In the genomic region with DNA sequence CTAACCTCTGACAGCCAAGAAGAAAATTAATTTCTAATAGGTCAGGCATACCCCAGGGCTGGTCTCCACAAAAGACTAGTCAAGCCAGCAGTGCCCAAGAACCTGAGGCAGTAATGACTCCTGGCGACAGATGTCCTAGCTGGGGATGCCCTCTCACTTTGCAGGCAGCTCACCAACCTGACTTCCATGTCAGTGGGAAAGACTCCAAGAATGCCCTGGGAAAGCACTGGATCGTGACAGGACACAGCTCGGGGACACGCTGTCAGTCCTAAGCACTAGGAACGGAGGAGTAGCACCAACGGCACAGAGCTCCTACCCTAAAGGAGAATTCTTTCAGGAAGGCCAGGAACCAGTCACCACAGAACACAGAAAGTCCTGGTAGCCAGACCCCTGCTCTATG, we compare ENCODE assay signal across 14 mouse cellular contexts. TPM values are rescaled to one million over a fixed set of nuclear protein-coding genes. Genes with fewer than 3 reads are reported as not detected.
A peak's percentile ranks its signal among the peaks of the same experiment; 100 is the strongest.
DNase-seq lines count a peak whose midpoint lies in the region; ATAC-seq and TF ChIP-seq lines count a peak whose summit lies in the region.
"Had no signal": no experiment of that assay in that cellular context is flagged by ENCODE, and none has a peak within 500 bp of the region (broad histone marks: within the 10 kb centered on the region; RNA-seq: fewer than 3 reads in every experiment).

No protein-coding gene starts in this region.

- H3K9me3 ChIP-seq in heart, embryonic 16.5 days (replicated peaks; ENCODE audit: control insufficient read depth, low read length) = no peaks in the 10 kb centered on the region
- H3K9me3 ChIP-seq in liver, postnatal 0 days (ENCODE audit: low read length) = no peaks in the 10 kb centered on the region
- H3K9me3 ChIP-seq: forebrain, embryonic 12.5 days; hindbrain, embryonic 12.5 days; midbrain, embryonic 12.5 days had no signal

- TF ChIP-seq EP300 in liver, postnatal 0 days (IDR thresholded peaks at IDR 0.05; ENCODE audit: low read depth) = no peak

- H3K36me3 ChIP-seq in heart, embryonic 16.5 days (ENCODE audit: control insufficient read depth, insufficient read depth) = peaks cover 15% of the 10 kb centered on the region
- no peaks in the 10 kb centered on the region for H3K36me3 ChIP-seq in spleen, adult 2 months (ENCODE audit: control insufficient read depth, insufficient read depth, low read length)
- peaks cover 53% of the 10 kb centered on the region for H3K36me3 ChIP-seq in liver, postnatal 0 days (replicated peaks; ENCODE audit: insufficient read depth, low read length)

- H3K4me3 ChIP-seq in heart, embryonic 16.5 days (ENCODE audit: low read length) = no peak overlapping the region
- H3K4me3 ChIP-seq in spleen, adult 2 months (ENCODE audit: extremely low read depth, insufficient read depth, insufficient read length) = no peak overlapping the region
- H3K4me3 ChIP-seq in liver, postnatal 0 days (ENCODE audit: low read depth, low read length) = 0 out of 2 replicates have a peak overlapping the region, but pooled peaks have one; percentile 0
- H3K4me3 ChIP-seq: forebrain, embryonic 12.5 days; hindbrain, embryonic 12.5 days; midbrain, embryonic 12.5 days had no signal

- H3K27ac ChIP-seq in heart, embryonic 16.5 days (ENCODE audit: low read length) = peak overlapping the region; percentile 15
- H3K27ac ChIP-seq in spleen, adult 2 months (ENCODE audit: insufficient read depth, low read length) = peak overlapping the region; percentile 82
- peak overlapping the region; percentile 87 for H3K27ac ChIP-seq in liver, postnatal 0 days (ENCODE audit: low read depth)
- H3K27ac ChIP-seq: forebrain, embryonic 12.5 days; hindbrain, embryonic 12.5 days; midbrain, embryonic 12.5 days had no signal

- intact Hi-C loops in heart, postnatal 14 days (cut with DNase I) = no loop called here

- DNase-seq in heart, postnatal 14 days = no peak
- no peak for DNase-seq in spleen, adult 2 months (ENCODE audit: low read depth in 1 of 2, low spot score in 2 of 2)
- no peak for DNase-seq in spleen, postnatal 36 days (ENCODE audit: low spot score in 2 of 2)
- DNase-seq in cerebellum, adult 9-10 months = peak; percentile 38
- no peak for DNase-seq in liver, postnatal 0 days
- no peak for DNase-seq in right cerebral cortex, adult 18-20 months
- DNase-seq in adrenal gland, adult (ENCODE audit: inconsistent age in 2 of 2, low spot score in 1 of 2) = no peak
- DNase-seq: left cerebral cortex, postnatal 4 days; right cerebral cortex, postnatal 4 days had no signal

- WGBS in heart, embryonic 16.5 days = 51% methylated on average over 6 of the region's 6 CpGs
- WGBS in spleen, adult 2 months = 76% methylated on average over 6 of the region's 6 CpGs
- 86% methylated on average over 6 of the region's 6 CpGs for WGBS in liver, postnatal 0 days (ENCODE audit: insufficient replicate concordance)

- TF ChIP-seq CTCF in spleen, adult 2 months (IDR thresholded peaks at IDR 0.05; ENCODE audit: extremely low read depth, insufficient read depth, insufficient read length, insufficient replicate concordance) = no peak
- no peak for TF ChIP-seq CTCF in liver, postnatal 0 days (IDR thresholded peaks at IDR 0.05; ENCODE audit: low read depth)

- peak overlapping the region; percentile 11; the same call in 1 of the 2 replicates for H3K9ac ChIP-seq in heart, embryonic 16.5 days (ENCODE audit: low read length)
- peak overlapping the region; percentile 42 for H3K9ac ChIP-seq in liver, postnatal 0 days (replicated peaks)
- H3K9ac ChIP-seq: forebrain, embryonic 12.5 days; hindbrain, embryonic 12.5 days; midbrain, embryonic 12.5 days had no signal

- no peak overlapping the region for H3K4me2 ChIP-seq in heart, embryonic 16.5 days (ENCODE audit: low read depth, low read length)
- H3K4me2 ChIP-seq in liver, postnatal 0 days (ENCODE audit: low read depth, low read length) = peak overlapping the region; percentile 22
- H3K4me2 ChIP-seq: forebrain, embryonic 12.5 days; hindbrain, embryonic 12.5 days; midbrain, embryonic 12.5 days had no signal

- no peak for TF ChIP-seq POLR2A in spleen, adult 2 months (IDR thresholded peaks at IDR 0.05; ENCODE audit: low read depth, low read length)

- ATAC-seq in heart, embryonic 16.5 days (replicated peaks; ENCODE audit: extremely low read depth, insufficient read depth, low FRiP score) = peak; percentile 42; the same call in 1 of the 2 replicates
- no peak for ATAC-seq in liver, postnatal 0 days
- ATAC-seq: intestine, postnatal 0 days had no signal

- H3K27me3 ChIP-seq in heart, embryonic 16.5 days (ENCODE audit: control insufficient read depth, insufficient read depth, low read length) = no peaks in the 10 kb centered on the region
- no peaks in the 10 kb centered on the region for H3K27me3 ChIP-seq in spleen, adult 2 months (ENCODE audit: control insufficient read depth, insufficient read depth, low read length)
- H3K27me3 ChIP-seq in liver, postnatal 0 days (ENCODE audit: insufficient read depth, low read length) = no peaks in the 10 kb centered on the region
- H3K27me3 ChIP-seq: forebrain, embryonic 12.5 days; hindbrain, embryonic 12.5 days; midbrain, embryonic 12.5 days had no signal

- H3K4me1 ChIP-seq in heart, embryonic 16.5 days (ENCODE audit: control insufficient read depth, insufficient read depth, low read length) = peaks cover 28% of the 10 kb centered on the region
- peaks cover 6% of the 10 kb centered on the region; the same call in 1 of the 2 replicates for H3K4me1 ChIP-seq in spleen, adult 2 months (ENCODE audit: control insufficient read depth, insufficient read depth, insufficient read length)
- peaks cover 51% of the 10 kb centered on the region for H3K4me1 ChIP-seq in liver, postnatal 0 days (ENCODE audit: insufficient read depth)
- H3K4me1 ChIP-seq: forebrain, embryonic 12.5 days; hindbrain, embryonic 12.5 days; midbrain, embryonic 12.5 days had no signal

RNA-seq across cellular contexts. Expression of gene Tbc1d2b, which starts 28.3 kb away (rescaled TPM):
- 6.9 and 7.4 TPM in 2 replicates for polyA plus RNA-seq in heart, embryonic 16.5 days (2015; fragmentation: Nextera tagmentation; extraction: Ambion mirVana)
- 10 to 100 TPM; 14.6 to 16.7 TPM for total RNA-seq in heart, postnatal 14 days (2021)
- polyA plus RNA-seq in spleen, adult 2 months (2012; rRNA removed) = 26.4 and 27.8 TPM in 2 replicates
- 5.1 and 6.2 TPM in 2 replicates for polyA plus RNA-seq in liver, postnatal 0 days (2015; fragmentation: Nextera tagmentation; extraction: Ambion mirVana)

Comparison
In these comparisons a context has a peak if more than half of its experiments do, and no peak if none do; other contexts are left out.
1. H3K27ac ChIP-seq: peak in every context shown above with its lines; median percentile 87 in liver, postnatal 0 days; 82 in spleen, adult 2 months; 15 in heart, embryonic 16.5 days.